Mouse (Mus musculus) liver, postnatal 0 days (tissue): ENCODE measurements around the gene Anxa11.
"Not testable (repeated sequence)": the region's sequence is repeated elsewhere in the genome, so short reads cannot be mapped to it uniquely, and the experiment has no call there.

ENCODE experiments used
- CTCF ChIP-seq: sonication (generic); IDR thresholded peaks from 2 replicates; pipeline ENCODE4 v1.5.1; 2016; ENCODE audit warnings: antibody characterized with exemption, low read depth
- EP300 ChIP-seq: IDR thresholded peaks from 2 replicates; pipeline ENCODE4 v1.6.1; 2016; ENCODE audit warnings: antibody characterized with exemption, low read depth, mild to moderate bottlenecking

- TF ChIP-seq CTCF, EP300: not testable (repeated sequence)
Measured at GRCm38 (mm10) chr14:25927562-25927881, 85.6 kb downstream of the Anxa11 start, which contains the start of gene Tmem254a.
